Mouse (Mus musculus) right cerebral cortex, adult 18-20 months (tissue): ENCODE measurements at regions not wholly inside any gene's neighbourhood (a gene's known extent, or its start where the extent isn't known, plus 50 kb on each side); places are given as distances from the start of the nearest gene placed in this dataset.

Experiments used
- DNase-seq: peaks from one replicate; pipeline ENCODE4 v3.0.0; 2022; ENCODE audit warnings: mixed read lengths

DNA sequence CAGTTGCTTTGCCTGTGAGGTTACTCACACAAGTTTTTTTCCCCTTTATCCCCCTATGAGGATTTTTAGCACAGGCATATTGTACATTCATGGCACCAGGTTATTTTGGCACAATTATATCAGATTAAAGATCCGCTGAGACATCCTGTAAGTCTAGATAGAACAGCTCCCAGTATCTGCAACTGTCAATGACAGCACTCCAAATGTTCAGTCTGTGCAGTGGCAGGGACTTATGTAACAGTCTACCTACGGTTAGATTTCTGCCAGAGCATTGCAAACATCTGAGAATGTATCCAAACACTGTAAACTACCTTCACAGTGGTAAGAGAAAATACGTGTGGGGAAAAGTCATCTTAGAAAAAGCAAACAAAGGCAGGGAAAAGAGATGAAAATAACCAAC lies 163.5 kb upstream of the Kcnh7 start:
- DNase-seq = peak; percentile 10

- DNase-seq = no peak
Observed at GRCm38 (mm10) chr2:63326750-63327149, 142.7 kb upstream of the Kcnh7 start.

DNA sequence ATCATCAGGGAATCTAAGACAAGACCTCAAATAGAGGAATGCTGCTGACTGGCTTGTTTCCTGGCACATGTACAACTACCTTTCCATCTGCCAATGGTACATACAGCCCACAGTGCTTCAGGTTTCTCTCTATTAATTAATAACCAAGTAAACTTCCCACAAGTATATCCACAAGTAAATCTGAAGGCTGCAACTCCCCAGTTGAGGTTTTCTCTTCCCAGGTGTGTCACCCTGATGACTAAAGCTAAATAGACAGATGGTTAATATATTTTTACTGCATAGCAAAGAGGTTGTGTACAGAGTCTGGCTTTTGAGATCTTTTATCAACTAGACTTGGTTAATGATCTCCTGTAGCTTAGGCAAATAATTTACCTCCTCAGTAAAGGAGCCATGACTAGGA lies 96.8 kb upstream of the Kcnh7 start:
- DNase-seq = no peak

- DNase-seq = no peak
Observed at GRCm38 (mm10) chr2:63273799-63274203, 89.7 kb upstream of the Kcnh7 start.

DNA sequence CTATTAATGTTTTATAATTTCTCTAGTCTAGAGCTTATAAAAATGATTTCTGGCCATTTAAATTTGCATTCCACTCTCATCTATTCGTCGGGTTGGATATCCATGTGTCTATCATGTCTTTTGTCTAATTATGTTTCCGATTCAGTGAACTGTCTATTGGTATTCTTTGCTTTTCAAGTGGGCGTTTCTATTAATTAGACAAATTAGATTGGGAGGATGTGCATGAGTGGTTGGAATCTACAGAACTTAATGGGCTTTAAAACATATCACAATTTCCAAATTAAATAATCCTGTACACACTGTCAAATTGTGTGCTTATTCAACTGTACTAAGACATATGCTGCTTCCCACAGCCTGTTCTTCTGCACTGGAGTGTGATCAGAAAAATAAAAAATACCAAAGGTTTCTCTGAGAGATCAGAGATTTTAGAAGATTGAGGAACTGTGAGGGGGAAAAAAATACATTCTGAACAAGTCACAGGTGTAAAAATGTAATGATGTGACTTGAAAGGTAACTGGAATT lies 62.1 kb upstream of the Kcnh7 start:
- no peak for DNase-seq

- peak; percentile 19 for DNase-seq
Observed at GRCm38 (mm10) chr2:63239326-63239725, 55.2 kb upstream of the Kcnh7 start.
